Mouse (Mus musculus): ENCODE data around the gene Clk2.

GRCm38 (mm10) chr3:89210162-89210561 is 45.6 kb downstream of the Clk2 start:
- TF ChIP-seq MAX (IDR thresholded peaks at IDR 0.05; ENCODE audit: low read depth) (no peak), POLR2A (IDR thresholded peaks at IDR 0.05; ENCODE audit: insufficient read length, low read depth) (no peak), USF1 (IDR thresholded peaks at IDR 0.05; ENCODE audit: low read depth) (no peak)

Data from myocyte (in vitro differentiated cells).